Mouse (Mus musculus): ENCODE measurements around the gene Nfkbib. TPM values are rescaled to one million over a fixed set of nuclear protein-coding genes. Genes with fewer than 3 reads are reported as not detected.

Nfkbib gene
- polyA plus RNA-seq, 1 experiment from 2014 or later, result 42.7 TPM

DNA sequence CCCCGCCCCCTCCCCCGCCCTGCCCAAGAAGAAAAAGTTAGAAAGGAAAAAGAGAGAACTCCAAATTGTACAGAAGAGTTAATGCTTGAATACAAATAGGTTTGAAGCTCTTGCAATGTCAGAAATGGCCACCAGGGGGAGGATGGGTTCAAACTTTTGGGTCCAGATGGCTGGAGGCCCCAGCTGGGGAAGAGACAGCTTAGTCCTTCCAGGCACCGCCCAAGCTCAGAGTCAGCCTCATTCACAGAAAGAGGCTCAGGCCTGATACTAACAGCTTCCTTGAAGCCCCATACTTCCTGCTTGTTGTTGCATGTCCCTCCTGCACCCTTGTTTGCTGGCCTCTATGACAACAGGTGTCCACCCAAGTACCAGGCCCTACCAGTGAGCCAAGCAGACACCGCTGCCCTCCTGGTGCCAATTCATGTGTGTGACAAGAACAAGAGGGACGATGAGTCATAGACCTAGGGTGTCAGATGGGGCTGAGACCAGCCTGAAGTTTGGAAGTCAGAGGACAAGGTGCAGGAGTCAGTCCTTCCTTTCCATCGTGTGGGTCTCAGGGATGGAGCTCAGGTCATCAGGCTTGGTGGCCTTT is 12.9 kb upstream of the Nfkbib start:
- H3K4me2 ChIP-seq, result no peak overlapping the region
- peaks cover 3% of the 10 kb centered on the region; the same call in 1 of the 2 replicates for H3K4me1 ChIP-seq
- H3K9ac ChIP-seq, result no peak overlapping the region
- H3K4me3 ChIP-seq (replicated peaks), result no peak overlapping the region
- H3K27ac ChIP-seq, result no peak overlapping the region
- WGBS, result 47% methylated on average over 6 of the region's 6 CpGs
- ATAC-seq (ENCODE audit: low FRiP score), result peak; percentile 77
- peaks cover 23% of the 10 kb centered on the region for H3K36me3 ChIP-seq (replicated peaks)
- H3K27me3 ChIP-seq, result no peaks in the 10 kb centered on the region
- no peaks in the 10 kb centered on the region for H3K9me3 ChIP-seq

DNA sequence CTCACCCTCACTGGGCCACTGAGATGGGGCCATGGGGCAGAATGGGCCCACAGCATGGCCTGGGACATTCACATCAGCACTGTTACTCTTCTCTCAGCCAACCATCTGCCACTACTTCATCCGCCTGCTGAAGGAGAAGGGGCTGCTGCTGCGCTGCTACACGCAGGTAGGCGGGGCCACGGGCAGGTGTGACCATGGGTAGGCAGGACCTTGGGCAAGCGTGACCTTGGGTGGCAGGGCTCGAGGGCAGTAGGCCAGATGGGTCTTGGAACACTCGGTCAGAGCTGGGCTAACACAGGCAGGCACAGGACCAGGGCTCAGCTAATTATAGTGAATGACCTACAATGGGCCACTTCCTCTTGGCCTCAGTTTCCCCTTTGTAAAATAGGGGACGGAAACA is 11.5 kb upstream of the Nfkbib start:
- Histone ChIP-seq H3K4me1 (peaks cover 3% of the 10 kb centered on the region; the same call in 1 of the 2 replicates), H3K27ac (no peak overlapping the region), H3K36me3 (replicated peaks) (peaks cover 23% of the 10 kb centered on the region), H3K9ac (no peak overlapping the region), H3K4me3 (replicated peaks) (no peak overlapping the region), H3K27me3 (no peaks in the 10 kb centered on the region), H3K4me2 (no peak overlapping the region), H3K9me3 (no peaks in the 10 kb centered on the region)
- 89% methylated on average over 9 of the region's 9 CpGs for WGBS
- no peak for ATAC-seq (ENCODE audit: low FRiP score)

- H3K9ac ChIP-seq, result no peak overlapping the region
- H3K27me3 ChIP-seq, result no peaks in the 10 kb centered on the region
- no peak overlapping the region for H3K4me3 ChIP-seq (replicated peaks)
- H3K4me2 ChIP-seq, result no peak overlapping the region
- 92% methylated on average over 7 of the region's 7 CpGs for WGBS
- H3K9me3 ChIP-seq, result no peaks in the 10 kb centered on the region
- H3K36me3 ChIP-seq (replicated peaks), result peaks cover 25% of the 10 kb centered on the region
- no peak for ATAC-seq (ENCODE audit: low FRiP score)
- no peak overlapping the region for H3K27ac ChIP-seq
- H3K4me1 ChIP-seq, result peaks cover under 1% of the 10 kb centered on the region; the same call in 1 of the 2 replicates
Observed at GRCm38 (mm10) chr7:28775129-28775528, 7.8 kb upstream of the Nfkbib start.

GRCm38 (mm10) chr7:28774164-28774563 is 6.9 kb upstream of the Nfkbib start:
- ATAC-seq (ENCODE audit: low FRiP score), result no peak
- Histone ChIP-seq H3K4me3 (replicated peaks) (no peak overlapping the region), H3K4me2 (no peak overlapping the region), H3K9me3 (no peaks in the 10 kb centered on the region), H3K4me1 (0 out of 2 replicates have a peak, but pooled peaks cover under 1% of the 10 kb centered on the region), H3K27ac (no peak overlapping the region), H3K27me3 (no peaks in the 10 kb centered on the region), H3K36me3 (replicated peaks) (peaks cover 25% of the 10 kb centered on the region), H3K9ac (no peak overlapping the region)
- 81% methylated on average over 12 of the region's 12 CpGs for WGBS

DNA sequence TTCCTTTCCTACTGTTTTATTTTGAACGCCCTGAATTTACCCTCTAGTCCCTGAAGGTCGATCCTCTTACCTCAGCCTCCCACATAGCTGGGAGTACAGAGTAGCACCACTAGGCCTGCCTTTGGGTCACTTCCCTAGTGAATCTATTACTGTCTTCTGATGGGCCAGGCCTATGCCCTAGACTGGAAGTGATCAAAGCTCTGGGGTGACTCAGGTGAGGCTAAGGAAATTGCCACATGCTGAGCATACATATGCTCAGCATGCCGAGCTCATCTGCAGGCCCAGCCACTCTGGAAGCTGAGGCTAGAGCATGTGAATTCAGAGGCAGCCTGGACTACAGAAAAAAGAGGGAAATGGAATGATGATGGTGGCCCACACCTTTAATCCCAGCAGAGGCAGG is 5.9 kb upstream of the Nfkbib start:
- WGBS, result 90% methylated on average over 3 of the region's 3 CpGs
- no peak for ATAC-seq (ENCODE audit: low FRiP score)
- Histone ChIP-seq H3K27me3 (no peaks in the 10 kb centered on the region), H3K4me2 (no peak overlapping the region), H3K36me3 (replicated peaks) (peaks cover 18% of the 10 kb centered on the region), H3K9me3 (no peaks in the 10 kb centered on the region), H3K4me1 (peaks cover 5% of the 10 kb centered on the region; the same call in 1 of the 2 replicates), H3K4me3 (replicated peaks) (no peak overlapping the region), H3K27ac (no peak overlapping the region), H3K9ac (no peak overlapping the region)

- Histone ChIP-seq H3K9ac (no peak overlapping the region), H3K27ac (no peak overlapping the region), H3K4me1 (peaks cover 17% of the 10 kb centered on the region), H3K27me3 (no peaks in the 10 kb centered on the region), H3K4me3 (replicated peaks) (no peak overlapping the region), H3K36me3 (replicated peaks) (peaks cover 11% of the 10 kb centered on the region), H3K4me2 (no peak overlapping the region), H3K9me3 (no peaks in the 10 kb centered on the region)
- ATAC-seq (ENCODE audit: low FRiP score), result no peak
- 92% methylated on average over 11 of the region's 11 CpGs for WGBS
Observed at GRCm38 (mm10) chr7:28771867-28772266, 4.6 kb upstream of the Nfkbib start.

GRCm38 (mm10) chr7:28770309-28770708 is 3.0 kb upstream of the Nfkbib start:
- 0 out of 2 replicates have a peak, but pooled peaks cover 8% of the 10 kb centered on the region for H3K36me3 ChIP-seq (replicated peaks)
- no peak overlapping the region for H3K27ac ChIP-seq
- H3K9ac ChIP-seq, result no peak overlapping the region
- H3K4me1 ChIP-seq, result peaks cover 24% of the 10 kb centered on the region
- no peaks in the 10 kb centered on the region for H3K9me3 ChIP-seq
- no peak overlapping the region for H3K4me3 ChIP-seq (replicated peaks)
- WGBS, result 86% methylated on average over 3 of the region's 3 CpGs
- no peaks in the 10 kb centered on the region for H3K27me3 ChIP-seq
- ATAC-seq (ENCODE audit: low FRiP score), result no peak
- H3K4me2 ChIP-seq, result no peak overlapping the region

DNA sequence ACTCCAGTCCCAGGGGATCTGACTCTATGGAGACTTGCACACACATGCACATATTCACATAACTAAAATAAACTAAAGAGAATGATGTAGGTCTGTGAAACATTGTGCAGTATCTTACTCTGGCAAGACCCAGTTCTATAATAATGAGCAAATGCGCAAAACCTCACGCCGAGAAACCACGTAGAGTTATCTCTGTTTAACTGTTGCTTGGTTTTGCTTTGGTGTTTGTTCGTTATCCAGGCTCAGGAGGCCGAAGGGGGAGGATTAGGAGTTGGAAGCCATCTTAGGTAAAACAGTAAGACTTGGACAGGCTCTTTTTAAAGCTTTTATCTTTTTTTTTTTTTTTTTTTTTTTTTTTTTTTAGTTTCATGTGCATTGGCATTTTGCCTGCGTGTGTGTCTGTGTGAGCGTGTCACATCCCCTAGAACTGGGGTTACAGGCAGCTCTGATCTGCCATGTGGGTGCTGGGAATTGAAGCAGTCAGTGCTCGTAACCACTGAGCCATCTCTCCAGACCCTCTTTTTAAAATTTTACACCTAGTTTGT is 2.2 kb upstream of the Nfkbib start:
- Histone ChIP-seq H3K9me3 (no peaks in the 10 kb centered on the region), H3K36me3 (replicated peaks) (0 out of 2 replicates have a peak, but pooled peaks cover 8% of the 10 kb centered on the region), H3K27me3 (no peaks in the 10 kb centered on the region), H3K4me3 (replicated peaks) (no peak overlapping the region), H3K4me1 (peaks cover 27% of the 10 kb centered on the region), H3K9ac (no peak overlapping the region), H3K4me2 (no peak overlapping the region), H3K27ac (no peak overlapping the region)
- WGBS, result 93% methylated on average over 9 of the region's 9 CpGs
- ATAC-seq (ENCODE audit: low FRiP score), result no peak

DNA sequence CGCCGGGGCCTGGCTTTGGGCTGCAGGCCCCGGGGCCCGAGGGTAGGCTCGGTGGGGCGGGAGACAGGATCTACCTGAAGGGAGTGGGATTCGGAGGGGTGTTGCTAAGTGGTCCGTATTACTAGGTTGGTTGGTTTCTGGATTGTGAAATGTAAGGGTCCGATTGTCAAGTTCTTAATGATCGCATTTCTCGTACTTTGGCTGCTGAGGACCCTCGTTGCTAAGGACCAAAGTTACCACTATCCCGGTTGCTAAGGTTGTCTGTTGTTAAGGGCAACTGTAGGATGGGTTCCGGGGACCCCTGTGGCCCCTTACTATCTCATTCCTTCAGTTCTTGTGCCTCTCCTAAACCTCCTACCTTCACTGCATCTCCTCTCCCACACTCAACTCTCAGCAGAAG is 402 bp downstream of the Nfkbib start:
- Histone ChIP-seq H3K4me2 (peak overlapping the region; percentile 76), H3K9me3 (no peaks in the 10 kb centered on the region), H3K27me3 (no peaks in the 10 kb centered on the region), H3K4me3 (replicated peaks) (peak overlapping the region; percentile 79), H3K27ac (no peak overlapping the region), H3K4me1 (peaks cover 27% of the 10 kb centered on the region), H3K36me3 (replicated peaks) (0 out of 2 replicates have a peak, but pooled peaks cover 4% of the 10 kb centered on the region), H3K9ac (peak overlapping the region; percentile 74)
- 0 out of 2 replicates have a peak, but pooled peaks have one; percentile 9 for ATAC-seq (ENCODE audit: low FRiP score)
- WGBS, result 4% methylated on average over 14 of the region's 14 CpGs

DNA sequence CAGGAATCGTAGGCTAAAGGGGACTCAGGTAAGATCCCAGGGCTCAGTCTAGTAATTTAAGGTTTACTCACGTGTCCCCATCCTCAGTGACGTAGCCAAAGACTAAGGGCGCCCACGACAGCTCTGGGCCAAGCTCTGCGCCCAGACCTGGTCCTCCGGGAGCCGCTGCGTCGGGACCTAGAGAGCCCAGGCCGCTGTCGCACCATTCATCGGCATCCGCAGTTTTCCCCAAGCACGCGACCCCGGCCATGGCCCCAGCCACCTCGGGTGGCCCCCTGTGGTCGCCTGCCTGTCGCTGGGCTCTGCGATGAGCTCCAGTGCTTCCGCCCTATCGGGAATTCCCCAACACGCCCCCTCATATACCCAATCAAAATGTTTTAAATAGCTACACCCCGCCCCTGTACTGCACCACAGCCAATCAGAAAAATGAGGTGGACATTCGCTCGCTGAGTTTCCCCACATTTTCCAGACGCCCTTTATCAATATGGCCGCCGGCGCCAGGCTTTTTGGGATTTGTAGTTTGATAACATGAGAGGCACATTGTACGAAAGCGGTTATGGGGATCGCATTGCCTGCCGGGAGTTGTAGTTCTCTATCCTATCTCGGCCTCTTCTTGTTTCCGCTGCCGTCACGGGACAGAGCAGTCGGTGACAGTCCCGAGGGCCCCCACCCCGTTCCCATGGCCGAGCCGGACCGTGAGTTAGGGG is 986 bp downstream of the Nfkbib start, which contains the start of gene Sirt2:
Gene Sirt2 (plus strand): TSS at position 563 of the 707 bp plus-strand sequence.
- H3K4me2 ChIP-seq, result peak within 1 kb of the TSS; percentile 76
- peaks cover 6% of the 10 kb centered on the region for H3K36me3 ChIP-seq (replicated peaks)
- ATAC-seq (ENCODE audit: low FRiP score), result peak; percentile 98
- H3K27me3 ChIP-seq, result no peaks in the 10 kb centered on the region
- H3K9ac ChIP-seq, result peak within 1 kb of the TSS; percentile 74
- H3K27ac ChIP-seq, result no peak within 1 kb of the TSS
- H3K4me1 ChIP-seq, result peaks cover 27% of the 10 kb centered on the region
- H3K9me3 ChIP-seq, result no peaks in the 10 kb centered on the region
- H3K4me3 ChIP-seq (replicated peaks), result peak within 1 kb of the TSS; percentile 79
- under 1% methylated on average over 45 of the region's 45 CpGs for WGBS

GRCm38 (mm10) chr7:28765211-28765610 is 2.1 kb downstream of the Nfkbib start:
- Histone ChIP-seq H3K36me3 (replicated peaks) (peaks cover 16% of the 10 kb centered on the region), H3K4me2 (peak overlapping the region; percentile 74), H3K4me1 (peaks cover 27% of the 10 kb centered on the region), H3K9me3 (no peaks in the 10 kb centered on the region), H3K27ac (no peak overlapping the region), H3K27me3 (no peaks in the 10 kb centered on the region), H3K9ac (peak overlapping the region; percentile 68; the same call in 1 of the 2 replicates), H3K4me3 (replicated peaks) (0 out of 2 replicates have a peak overlapping the region, but pooled peaks have one; percentile 79)
- 85% methylated on average over 6 of the region's 6 CpGs for WGBS
- ATAC-seq (ENCODE audit: low FRiP score), result no peak

DNA sequence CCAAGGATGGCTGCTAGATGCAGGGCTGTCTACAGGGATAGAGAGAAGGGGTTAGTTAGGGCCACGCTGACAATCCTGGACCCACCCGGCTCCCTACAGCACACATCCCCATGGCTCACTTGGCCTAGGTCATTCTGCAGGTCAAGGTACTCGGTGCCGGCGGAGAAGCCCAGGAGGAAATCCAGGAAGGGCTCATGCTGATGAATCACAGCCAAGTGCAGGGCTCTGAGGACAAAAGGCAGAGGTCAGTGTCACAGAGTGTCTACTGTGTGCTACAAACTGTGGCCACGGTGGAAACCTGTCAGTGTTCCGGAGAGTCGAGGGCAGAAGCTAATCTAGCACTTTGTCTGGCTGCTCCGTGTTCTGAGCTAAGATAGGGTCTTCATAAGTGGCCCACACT is 5.4 kb downstream of the Nfkbib start:
- Histone ChIP-seq H3K36me3 (replicated peaks) (peaks cover 36% of the 10 kb centered on the region), H3K27ac (no peak overlapping the region), H3K4me2 (no peak overlapping the region), H3K4me3 (replicated peaks) (no peak overlapping the region), H3K9ac (no peak overlapping the region), H3K4me1 (peaks cover 10% of the 10 kb centered on the region), H3K9me3 (no peaks in the 10 kb centered on the region), H3K27me3 (peaks cover 6% of the 10 kb centered on the region)
- ATAC-seq (ENCODE audit: low FRiP score), result no peak
- WGBS, result 94% methylated on average over 9 of the region's 9 CpGs
